Mouse (Mus musculus) layer of hippocampus, adult 8-10 months (tissue): ENCODE data around the gene Bhlhe23. TPM values are rescaled to one million over a fixed set of nuclear protein-coding genes. Genes with fewer than 3 reads are reported as not detected.

ENCODE experiments used
- DNase-seq, 2 experiments: peaks; one replicate each; pipeline ENCODE4 v3.0.0; 2022; ENCODE audit warnings: low spot score in 2 of 2
- total RNA-seq, 4 experiments: library from RNA; stranded (reverse); gene quantifications; 2 replicates each; pipeline ENCODE4 v1.2.4; 2022

Gene Bhlhe23
- total RNA-seq, 4 experiments from 2014 or later, result not detected

DNA sequence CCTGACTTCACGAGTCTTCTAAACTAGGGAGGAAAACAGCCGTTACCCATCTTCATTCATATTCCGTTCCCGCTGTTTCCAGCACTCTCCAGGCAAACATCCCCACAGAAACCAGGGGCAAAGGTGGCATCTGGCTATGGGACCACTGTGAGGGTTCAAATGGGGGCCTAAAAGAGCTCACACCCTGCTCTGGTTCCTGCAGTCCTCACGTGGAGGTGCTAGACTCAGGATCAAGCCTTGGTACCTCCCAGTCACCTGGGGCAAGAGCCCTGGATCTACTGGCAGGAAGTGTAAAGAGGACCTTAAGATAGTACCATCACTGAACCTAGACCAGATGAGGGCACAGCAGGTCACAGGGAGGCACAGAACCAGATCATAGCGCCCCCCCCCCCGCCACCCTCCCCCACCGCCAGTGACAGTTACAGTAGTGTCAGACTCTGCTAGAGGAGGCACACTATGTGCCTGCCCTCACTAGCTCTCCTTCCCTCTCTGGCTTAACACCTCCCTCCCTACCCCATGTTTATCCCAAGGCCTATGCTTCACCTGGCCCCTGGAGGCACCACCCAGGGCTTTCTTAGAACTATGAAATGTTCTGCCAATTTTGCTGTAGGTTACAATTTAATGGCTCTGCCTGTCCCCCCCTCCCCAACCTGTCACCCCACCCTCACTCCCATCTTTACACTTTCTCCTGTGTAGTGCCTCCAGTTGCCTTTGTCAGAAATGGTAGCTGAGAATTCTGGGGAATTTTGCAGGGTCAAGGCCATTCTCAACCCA, 50.7 kb downstream of the Bhlhe23 start:
- DNase-seq, result no peak

DNA sequence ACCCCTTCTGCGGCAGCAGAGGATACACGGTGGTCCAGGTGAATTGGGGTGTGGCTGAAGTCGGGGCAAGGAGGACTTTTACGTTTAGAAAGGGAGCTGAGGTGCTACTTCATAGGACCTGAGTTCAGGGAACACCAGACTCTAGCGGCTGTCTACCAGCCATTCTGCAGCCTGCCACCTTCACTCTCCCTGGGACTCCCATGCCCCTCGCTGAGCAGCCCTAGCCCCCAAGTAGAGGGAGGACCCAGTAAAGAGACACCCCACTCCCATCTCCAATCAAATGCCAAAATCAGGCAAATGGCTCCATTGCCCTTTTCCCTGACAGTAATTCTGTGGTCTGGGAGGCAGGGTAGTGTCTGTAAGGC, 51.3 kb downstream of the Bhlhe23 start:
- DNase-seq, result no peak

DNA sequence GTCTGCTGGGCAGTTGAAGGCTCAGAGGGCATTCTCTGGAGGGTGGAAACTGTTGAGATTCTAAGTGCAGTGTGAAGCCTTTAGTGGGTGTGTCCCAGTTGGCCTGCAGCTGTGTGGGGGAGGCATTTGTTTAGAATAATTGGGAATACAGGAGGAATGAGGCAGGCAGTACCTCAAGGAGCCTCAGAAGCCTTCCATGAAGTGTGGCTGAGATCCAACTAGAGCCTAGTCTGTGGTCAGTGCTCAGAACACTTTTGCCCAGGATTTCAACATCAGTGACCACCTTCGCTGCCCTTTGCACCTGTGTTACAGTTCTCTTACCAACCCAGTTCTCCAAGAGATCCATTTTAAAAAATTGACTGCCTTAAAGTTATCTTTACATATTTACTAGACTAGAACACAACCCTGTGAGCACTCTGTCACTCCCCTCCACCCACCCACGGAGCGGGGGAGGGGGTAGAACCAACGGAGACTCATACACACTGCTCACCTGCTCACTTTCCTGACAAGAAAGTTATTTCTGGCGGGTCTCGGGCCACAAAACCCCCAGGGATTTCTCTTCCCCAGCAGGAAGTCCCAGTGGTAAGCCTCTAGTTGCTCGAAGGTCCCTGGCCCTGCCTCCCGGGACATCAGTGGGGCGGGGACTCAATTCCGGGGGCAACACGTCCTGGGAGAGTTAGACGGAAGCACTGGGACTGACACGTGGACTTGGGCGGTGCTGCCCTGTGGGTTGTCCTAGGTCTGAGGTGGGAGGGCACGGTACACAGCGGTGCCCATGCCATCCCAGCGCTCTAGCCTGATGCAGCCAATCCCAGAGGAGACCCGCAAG, 51.9 kb downstream of the Bhlhe23 start, which contains the start of gene Slc17a9:
Slc17a9 (plus strand) TSS at position 679 of the 829 bp plus-strand sequence.
- DNase-seq, result no peak

Other genes with a start within 250 kb of the Bhlhe23 start
- 10 to 100 TPM; 20.9 to 26.4 (median 22.7) TPM for gene Mrgbp, start 195.6 kb downstream of the Bhlhe23 start, total RNA-seq
- gene Ogfr, start 187.7 kb downstream of the Bhlhe23 start, total RNA-seq, result 10 to 100 TPM; 31.4 to 40.8 (median 36.4) TPM
- gene Col9a3, start 179.1 kb downstream of the Bhlhe23 start, total RNA-seq, result 10 to 100 TPM in 2 of 4 experiments, 1 to 10 TPM in 2; 7.5 to 11.2 (median 9.4) TPM
- under 1 TPM; 0.20 to 0.45 (median 0.28) TPM for gene Tcfl5, start 134.2 kb downstream of the Bhlhe23 start, total RNA-seq
- 10 to 100 TPM; 55.2 to 63.2 (median 60.2) TPM for gene Dido1, start 66.9 kb downstream of the Bhlhe23 start, total RNA-seq
- 10 to 100 TPM; 57.7 to 66.1 (median 60.0) TPM for gene Gid8, start 66.8 kb downstream of the Bhlhe23 start, total RNA-seq
- 1 to 10 TPM in 1 of 4 experiments, under 1 TPM in 3; 0.29 to 1.0 (median 0.71) TPM for gene Slc17a9, start 51.6 kb downstream of the Bhlhe23 start, total RNA-seq
- 10 to 100 TPM; 53.7 to 57.3 (median 55.3) TPM for gene Ythdf1, start 144.0 kb upstream of the Bhlhe23 start, total RNA-seq
- under 1 TPM in 3 of 4 experiments, not detected in 1; 0.27 to 0.48 (median 0.31) TPM for gene Birc7, start 152.1 kb upstream of the Bhlhe23 start, total RNA-seq
- gene Nkain4, start 177.8 kb upstream of the Bhlhe23 start, total RNA-seq, result 10 to 100 TPM; 51.3 to 66.2 (median 57.5) TPM
- 100 to 1,000 TPM; 136 to 140 (median 137) TPM for gene Arfgap1, start 190.3 kb upstream of the Bhlhe23 start, total RNA-seq
- 1 to 10 TPM; 2.8 to 5.5 (median 3.1) TPM for gene Col20a1, start 209.6 kb upstream of the Bhlhe23 start, total RNA-seq